Mouse (Mus musculus): ENCODE data around the gene Rasgef1b.

DNA sequence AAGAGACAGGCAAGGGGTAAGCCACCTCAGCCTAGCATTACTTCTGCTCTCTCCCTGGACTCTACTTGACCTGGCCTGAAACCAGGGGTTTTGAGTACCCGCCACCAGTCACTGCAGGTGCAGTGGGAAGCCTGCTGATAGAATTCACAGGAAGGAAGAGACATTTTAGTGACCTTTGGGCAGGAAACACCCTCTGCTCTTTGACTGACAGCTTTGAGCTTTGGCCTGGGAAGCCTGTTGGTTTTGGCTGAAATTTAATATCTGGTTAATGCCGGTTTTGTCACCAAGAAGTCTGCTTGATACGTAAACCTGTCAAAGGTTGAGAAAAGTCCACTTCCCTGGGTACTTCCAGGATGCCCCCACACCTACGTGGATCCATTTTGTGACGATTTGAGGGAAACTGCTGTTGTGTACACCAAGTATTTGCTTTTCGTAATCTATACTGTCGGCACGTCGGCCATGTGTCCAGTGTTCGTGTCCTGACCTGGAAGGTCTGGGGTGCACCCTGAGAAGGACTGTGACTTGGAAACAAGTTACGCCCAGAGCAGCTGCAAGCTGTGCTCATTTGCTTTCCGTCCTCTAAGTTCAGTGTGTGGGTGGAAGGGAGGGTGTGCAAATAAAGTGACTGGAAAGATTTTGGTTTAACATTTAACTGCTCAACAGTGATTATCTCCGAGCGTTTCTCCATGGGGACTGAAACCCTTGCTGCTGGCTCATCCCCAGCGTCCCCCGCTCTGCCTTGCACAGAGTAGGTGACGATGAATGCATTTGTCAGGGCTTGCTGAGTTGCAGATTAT is 341.5 kb downstream of the Rasgef1b start:
- no peak for TF ChIP-seq MAX (IDR thresholded peaks at IDR 0.05; ENCODE audit: low read depth)
- TF ChIP-seq E2F4 (IDR thresholded peaks at IDR 0.05; ENCODE audit: insufficient read depth): no peak
- TF ChIP-seq MYOD1 (IDR thresholded peaks at IDR 0.05; ENCODE audit: control insufficient read depth in 1 of 3, insufficient read length in 2 of 3, low read depth in 2 of 3): peak in 2 of 3 experiments; percentile 81 to 91
- TF ChIP-seq MYOG (IDR thresholded peaks at IDR 0.05; ENCODE audit: control insufficient read depth in 1 of 3, insufficient read depth in 1 of 3, insufficient read length in 2 of 3, low read depth in 2 of 3): peak; percentile 28 to 63 (median 35)
- no peak for TF ChIP-seq POLR2A (IDR thresholded peaks at IDR 0.05; ENCODE audit: insufficient read length, low read depth)
- no peak for TF ChIP-seq POLR2AphosphoS2 (IDR thresholded peaks at IDR 0.05; ENCODE audit: insufficient read length, low read depth)
- TF ChIP-seq CEBPB (IDR thresholded peaks at IDR 0.05; ENCODE audit: insufficient read depth, poor library complexity, severe bottlenecking): no peak
- TF ChIP-seq USF1 (IDR thresholded peaks at IDR 0.05; ENCODE audit: low read depth): no peak
- no peak for TF ChIP-seq REST (IDR thresholded peaks at IDR 0.05; ENCODE audit: insufficient read depth, insufficient read length)
